Mouse (Mus musculus) right cerebral cortex, postnatal 36 days (tissue): ENCODE measurements around the gene Hoxb7.

Source experiments
- DNase-seq, 2 experiments: peaks; one replicate each; pipeline ENCODE4 v3.0.0; 2022; ENCODE audit warnings: low spot score in 2 of 2, mixed read lengths in 1 of 2

Hoxb7 gene

GRCm38 (mm10) chr11:96336597-96336996 is 50.2 kb downstream of the Hoxb7 start:
- no peak for DNase-seq

- no peak for DNase-seq
Measured at GRCm38 (mm10) chr11:96337026-96337425, 50.6 kb downstream of the Hoxb7 start.

- no peak for DNase-seq
Measured at GRCm38 (mm10) chr11:96338957-96339855, 52.8 kb downstream of the Hoxb7 start.
